Mouse (Mus musculus) layer of hippocampus, adult 11-12 months (tissue): ENCODE results near the gene Cdk14.

Experiments used
- DNase-seq: peaks from one replicate; pipeline ENCODE4 v3.0.0; 2022; ENCODE audit warnings: low spot score

The Cdk14 gene

GRCm38 (mm10) chr5:4893206-4893851 lies 526.8 kb downstream of the Cdk14 start:
- no peak for DNase-seq

- no peak for DNase-seq
These were observed 527.4 kb downstream of the Cdk14 start for GRCm38 (mm10) chr5:4892734-4893133.

- DNase-seq, result no peak
These were observed 528.0 kb downstream of the Cdk14 start for GRCm38 (mm10) chr5:4891862-4892704.

- no peak for DNase-seq
These were observed 533.0 kb downstream of the Cdk14 start for GRCm38 (mm10) chr5:4887069-4887468.

- DNase-seq, result no peak
These were observed 537.3 kb downstream of the Cdk14 start for GRCm38 (mm10) chr5:4882841-4883240.

GRCm38 (mm10) chr5:4880331-4880730 lies 539.8 kb downstream of the Cdk14 start:
- DNase-seq, result no peak

- no peak for DNase-seq
These were observed 541.2 kb downstream of the Cdk14 start for GRCm38 (mm10) chr5:4878934-4879333.

- DNase-seq, result no peak
These were observed 542.5 kb downstream of the Cdk14 start for GRCm38 (mm10) chr5:4877638-4878037.

- DNase-seq, result no peak
These were observed 542.9 kb downstream of the Cdk14 start for GRCm38 (mm10) chr5:4877131-4877631.

GRCm38 (mm10) chr5:4876653-4877091 lies 543.4 kb downstream of the Cdk14 start:
- DNase-seq, result no peak

GRCm38 (mm10) chr5:4870041-4870726 lies 549.9 kb downstream of the Cdk14 start:
- no peak for DNase-seq

- no peak for DNase-seq
These were observed 551.5 kb downstream of the Cdk14 start for GRCm38 (mm10) chr5:4868563-4869120.

GRCm38 (mm10) chr5:4867849-4868562 lies 552.1 kb downstream of the Cdk14 start:
- no peak for DNase-seq

- DNase-seq, result no peak
These were observed 553.2 kb downstream of the Cdk14 start for GRCm38 (mm10) chr5:4866945-4867344.

- no peak for DNase-seq
These were observed 554.0 kb downstream of the Cdk14 start for GRCm38 (mm10) chr5:4866099-4866498.

GRCm38 (mm10) chr5:4861592-4861991 lies 558.5 kb downstream of the Cdk14 start:
- no peak for DNase-seq

- no peak for DNase-seq
These were observed 559.0 kb downstream of the Cdk14 start for GRCm38 (mm10) chr5:4861141-4861540.

GRCm38 (mm10) chr5:4858032-4858641 lies 562.0 kb downstream of the Cdk14 start:
- DNase-seq, result no peak

- DNase-seq, result no peak
These were observed 566.6 kb downstream of the Cdk14 start for GRCm38 (mm10) chr5:4853503-4853902.

GRCm38 (mm10) chr5:4852711-4853320 lies 567.3 kb downstream of the Cdk14 start:
- no peak for DNase-seq
